Mouse (Mus musculus): ENCODE measurements at regions not wholly inside any gene's neighbourhood (a gene's known extent, or its start where the extent isn't known, plus 50 kb on each side); places are given as distances from the start of the nearest gene placed in this dataset.

DNA sequence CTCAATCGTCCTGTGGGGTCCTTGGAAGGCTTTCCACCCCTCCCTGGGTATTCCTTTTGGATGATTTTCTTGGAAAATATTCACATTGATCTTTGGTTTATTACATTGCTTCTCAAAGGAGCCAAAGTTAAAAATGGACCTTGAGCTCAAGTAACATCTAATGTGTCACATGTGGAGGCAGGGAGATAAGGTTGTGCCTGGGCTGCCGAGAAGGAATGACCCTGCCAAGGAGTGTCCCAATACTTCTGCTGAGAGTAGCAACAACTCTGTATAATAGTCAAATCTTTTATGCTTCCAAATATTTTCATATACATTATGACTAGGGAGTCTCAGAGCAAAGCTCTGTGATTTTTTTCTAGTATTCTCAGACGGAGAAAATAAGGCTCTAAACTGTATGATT is 113.4 kb upstream of the Nt5c1b start:
- H3K9me3 ChIP-seq (ENCODE audit: control insufficient read depth, insufficient read depth, low read depth, low read length), result no peaks in the 10 kb centered on the region
- no peak overlapping the region for H3K4me3 ChIP-seq (ENCODE audit: insufficient read depth in 1 of 2, low read depth in 1 of 2, low read length in 2 of 2, poor library complexity in 1 of 2, severe bottlenecking in 1 of 2)
- H3K36me3 ChIP-seq (ENCODE audit: control insufficient read depth, insufficient read depth, low read length, poor library complexity, severe bottlenecking), result no peaks in the 10 kb centered on the region
- H3K27ac ChIP-seq (ENCODE audit: insufficient read depth, low read depth, low read length, poor library complexity, severe bottlenecking), result no peak overlapping the region
- H3K4me1 ChIP-seq (ENCODE audit: control insufficient read depth in 2 of 2, insufficient read depth in 2 of 2, low read length in 2 of 2, poor library complexity in 1 of 2), result no peaks in the 10 kb centered on the region
- TF ChIP-seq MAFK (IDR thresholded peaks at IDR 0.05; ENCODE audit: insufficient read depth, low read depth, low read length), result no peak
- TF ChIP-seq CHD2 (IDR thresholded peaks at IDR 0.05; ENCODE audit: low read depth, low read length), result no peak
- TF ChIP-seq ZNF384 (IDR thresholded peaks at IDR 0.05; ENCODE audit: low read depth, low read length), result no peak
- no peak for TF ChIP-seq HCFC1 (IDR thresholded peaks at IDR 0.05; ENCODE audit: borderline replicate concordance, insufficient read depth, low read length)
- H3K9ac ChIP-seq (ENCODE audit: insufficient read depth, low read depth, low read length, poor library complexity, severe bottlenecking), result no peak overlapping the region
- DNase-seq (ENCODE audit: low read depth, low spot score), result no peak
- in situ Hi-C loops (cut with MboI; ENCODE audit: low sequenced_read_pairs in 2 of 2, unreplicated experiment in 2 of 2), result no loop called here

DNA sequence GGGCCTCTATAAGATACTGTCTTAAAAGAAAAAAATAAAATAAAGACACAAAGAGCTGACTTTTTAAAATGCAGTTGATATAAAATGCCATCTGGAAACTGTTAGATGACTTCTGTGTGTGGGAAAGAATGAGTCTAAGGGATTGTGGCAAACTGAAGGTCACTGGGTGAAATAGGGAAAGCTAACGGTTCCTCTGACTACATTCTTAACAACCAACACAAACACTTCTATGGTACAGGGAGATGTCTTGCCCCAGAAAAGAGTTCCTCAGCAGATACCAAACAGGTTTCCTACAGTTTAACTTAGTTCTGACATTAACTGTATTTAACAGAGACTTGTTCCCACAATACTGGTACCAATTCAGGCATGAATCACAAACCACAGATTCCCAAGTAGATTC is 103.6 kb upstream of the Nt5c1b start:
- no peaks in the 10 kb centered on the region for H3K9me3 ChIP-seq (ENCODE audit: control insufficient read depth, insufficient read depth, low read depth, low read length)
- no peak overlapping the region for H3K9ac ChIP-seq (ENCODE audit: insufficient read depth, low read depth, low read length, poor library complexity, severe bottlenecking)
- H3K4me3 ChIP-seq (ENCODE audit: insufficient read depth in 1 of 2, low read depth in 1 of 2, low read length in 2 of 2, poor library complexity in 1 of 2, severe bottlenecking in 1 of 2), result no peak overlapping the region
- no peak overlapping the region for H3K27ac ChIP-seq (ENCODE audit: insufficient read depth, low read depth, low read length, poor library complexity, severe bottlenecking)
- H3K4me1 ChIP-seq (ENCODE audit: control insufficient read depth in 2 of 2, insufficient read depth in 2 of 2, low read length in 2 of 2, poor library complexity in 1 of 2), result no peaks in the 10 kb centered on the region
- TF ChIP-seq ZNF384 (IDR thresholded peaks at IDR 0.05; ENCODE audit: low read depth, low read length) (no peak), CHD2 (IDR thresholded peaks at IDR 0.05; ENCODE audit: low read depth, low read length) (no peak), MAFK (IDR thresholded peaks at IDR 0.05; ENCODE audit: insufficient read depth, low read depth, low read length) (no peak), HCFC1 (IDR thresholded peaks at IDR 0.05; ENCODE audit: borderline replicate concordance, insufficient read depth, low read length) (no peak), ZC3H11A (IDR thresholded peaks at IDR 0.05; ENCODE audit: borderline replicate concordance, low read depth, low read length) (no peak)
- no peaks in the 10 kb centered on the region for H3K36me3 ChIP-seq (ENCODE audit: control insufficient read depth, insufficient read depth, low read length, poor library complexity, severe bottlenecking)
- DNase-seq (ENCODE audit: low read depth, low spot score), result no peak
- in situ Hi-C loops (cut with MboI; ENCODE audit: low sequenced_read_pairs in 2 of 2, unreplicated experiment in 2 of 2), result no loop called here

DNA sequence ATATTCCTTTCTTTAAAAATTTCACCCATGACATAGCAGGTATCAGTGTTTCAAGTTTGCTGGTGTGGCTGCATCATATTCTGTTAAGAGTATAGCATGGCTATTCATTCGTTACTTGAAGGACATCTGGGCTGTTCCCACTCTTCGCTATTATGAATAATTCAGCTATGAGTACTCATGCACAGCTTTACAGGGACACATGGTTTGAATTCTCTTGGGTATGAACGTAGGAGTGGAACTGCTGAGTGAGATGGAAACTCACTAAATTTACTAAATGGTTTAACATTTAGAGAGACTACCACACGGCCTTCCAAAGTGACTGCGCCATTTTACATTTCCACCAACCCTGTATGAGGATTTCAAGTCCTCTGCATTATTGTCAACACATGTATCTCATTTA is 97.7 kb upstream of the Nt5c1b start:
- H3K4me1 ChIP-seq (ENCODE audit: control insufficient read depth in 2 of 2, insufficient read depth in 2 of 2, low read length in 2 of 2, poor library complexity in 1 of 2), result no peaks in the 10 kb centered on the region
- no peak overlapping the region for H3K9ac ChIP-seq (ENCODE audit: insufficient read depth, low read depth, low read length, poor library complexity, severe bottlenecking)
- no peak for DNase-seq (ENCODE audit: low read depth, low spot score)
- no peak overlapping the region for H3K27ac ChIP-seq (ENCODE audit: insufficient read depth, low read depth, low read length, poor library complexity, severe bottlenecking)
- TF ChIP-seq CHD2 (IDR thresholded peaks at IDR 0.05; ENCODE audit: low read depth, low read length), result no peak
- TF ChIP-seq ZNF384 (IDR thresholded peaks at IDR 0.05; ENCODE audit: low read depth, low read length), result no peak
- no peak for TF ChIP-seq HCFC1 (IDR thresholded peaks at IDR 0.05; ENCODE audit: borderline replicate concordance, insufficient read depth, low read length)
- no peak for TF ChIP-seq ZC3H11A (IDR thresholded peaks at IDR 0.05; ENCODE audit: borderline replicate concordance, low read depth, low read length)
- no peak for TF ChIP-seq MAFK (IDR thresholded peaks at IDR 0.05; ENCODE audit: insufficient read depth, low read depth, low read length)
- H3K4me3 ChIP-seq (ENCODE audit: insufficient read depth in 1 of 2, low read depth in 1 of 2, low read length in 2 of 2, poor library complexity in 1 of 2, severe bottlenecking in 1 of 2), result no peak overlapping the region
- in situ Hi-C loops (cut with MboI; ENCODE audit: low sequenced_read_pairs in 2 of 2, unreplicated experiment in 2 of 2), result no loop called here
- no peaks in the 10 kb centered on the region for H3K9me3 ChIP-seq (ENCODE audit: control insufficient read depth, insufficient read depth, low read depth, low read length)
- H3K36me3 ChIP-seq (ENCODE audit: control insufficient read depth, insufficient read depth, low read length, poor library complexity, severe bottlenecking), result no peaks in the 10 kb centered on the region

DNA sequence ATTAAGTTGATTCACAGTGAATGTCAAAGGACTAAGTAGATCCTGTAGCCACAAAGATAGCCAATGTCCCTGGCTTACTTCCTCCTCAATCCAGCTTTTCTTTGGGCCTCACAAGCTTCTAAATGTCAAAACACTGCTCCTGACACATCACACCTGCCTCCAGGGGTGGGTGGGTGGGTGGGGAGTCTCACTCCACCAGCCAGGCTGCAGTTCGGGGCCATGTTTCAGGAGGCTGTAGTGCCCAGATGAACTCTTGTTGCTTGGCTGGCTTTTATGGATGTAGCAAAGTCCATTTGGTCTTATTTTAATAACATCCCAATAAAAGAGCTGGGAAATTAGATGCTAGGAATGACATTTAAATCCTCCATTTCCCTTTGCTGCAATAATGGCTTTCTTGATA is 94.5 kb upstream of the Nt5c1b start:
- Histone ChIP-seq H3K4me3 (ENCODE audit: insufficient read depth in 1 of 2, low read depth in 1 of 2, low read length in 2 of 2, poor library complexity in 1 of 2, severe bottlenecking in 1 of 2) (no peak overlapping the region), H3K36me3 (ENCODE audit: control insufficient read depth, insufficient read depth, low read length, poor library complexity, severe bottlenecking) (no peaks in the 10 kb centered on the region), H3K9me3 (ENCODE audit: control insufficient read depth, insufficient read depth, low read depth, low read length) (no peaks in the 10 kb centered on the region), H3K27ac (ENCODE audit: insufficient read depth, low read depth, low read length, poor library complexity, severe bottlenecking) (no peak overlapping the region), H3K4me1 (ENCODE audit: control insufficient read depth in 2 of 2, insufficient read depth in 2 of 2, low read length in 2 of 2, poor library complexity in 1 of 2) (no peaks in the 10 kb centered on the region), H3K9ac (ENCODE audit: insufficient read depth, low read depth, low read length, poor library complexity, severe bottlenecking) (no peak overlapping the region)
- no peak for DNase-seq (ENCODE audit: low read depth, low spot score)
- TF ChIP-seq ZNF384 (IDR thresholded peaks at IDR 0.05; ENCODE audit: low read depth, low read length) (no peak), CHD2 (IDR thresholded peaks at IDR 0.05; ENCODE audit: low read depth, low read length) (no peak), MAFK (IDR thresholded peaks at IDR 0.05; ENCODE audit: insufficient read depth, low read depth, low read length) (no peak), ZC3H11A (IDR thresholded peaks at IDR 0.05; ENCODE audit: borderline replicate concordance, low read depth, low read length) (no peak), HCFC1 (IDR thresholded peaks at IDR 0.05; ENCODE audit: borderline replicate concordance, insufficient read depth, low read length) (no peak)
- in situ Hi-C loops (cut with MboI; ENCODE audit: low sequenced_read_pairs in 2 of 2, unreplicated experiment in 2 of 2), result no loop called here

DNA sequence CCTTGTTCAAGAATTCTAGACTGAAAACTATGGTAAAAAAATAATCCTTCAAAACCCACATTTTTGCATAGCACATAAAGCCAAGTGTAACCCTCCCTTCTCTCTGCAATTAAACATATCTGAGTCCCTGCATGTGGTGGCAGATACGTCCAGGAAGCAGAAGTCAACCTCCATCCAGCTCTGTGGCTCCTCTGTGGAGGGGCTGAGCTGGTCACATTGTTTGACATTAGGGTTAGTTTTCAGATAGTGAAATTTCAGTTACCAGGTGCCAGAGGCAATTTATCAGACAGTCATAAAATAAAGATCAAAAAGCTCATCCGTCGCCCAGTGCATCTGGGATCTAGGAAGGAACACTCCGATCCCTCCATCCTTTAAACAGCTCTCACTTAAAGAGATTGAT is 77.1 kb upstream of the Nt5c1b start:
- Histone ChIP-seq H3K9ac (ENCODE audit: insufficient read depth, low read depth, low read length, poor library complexity, severe bottlenecking) (no peak overlapping the region), H3K4me1 (ENCODE audit: control insufficient read depth in 2 of 2, insufficient read depth in 2 of 2, low read length in 2 of 2, poor library complexity in 1 of 2) (no peaks in the 10 kb centered on the region), H3K4me3 (ENCODE audit: insufficient read depth in 1 of 2, low read depth in 1 of 2, low read length in 2 of 2, poor library complexity in 1 of 2, severe bottlenecking in 1 of 2) (no peak overlapping the region), H3K27ac (ENCODE audit: insufficient read depth, low read depth, low read length, poor library complexity, severe bottlenecking) (no peak overlapping the region), H3K36me3 (ENCODE audit: control insufficient read depth, insufficient read depth, low read length, poor library complexity, severe bottlenecking) (no peaks in the 10 kb centered on the region), H3K9me3 (ENCODE audit: control insufficient read depth, insufficient read depth, low read depth, low read length) (no peaks in the 10 kb centered on the region)
- in situ Hi-C loops (cut with MboI; ENCODE audit: low sequenced_read_pairs in 2 of 2, unreplicated experiment in 2 of 2), result no loop called here
- no peak for TF ChIP-seq HCFC1 (IDR thresholded peaks at IDR 0.05; ENCODE audit: borderline replicate concordance, insufficient read depth, low read length)
- no peak for TF ChIP-seq ZC3H11A (IDR thresholded peaks at IDR 0.05; ENCODE audit: borderline replicate concordance, low read depth, low read length)
- no peak for TF ChIP-seq CHD2 (IDR thresholded peaks at IDR 0.05; ENCODE audit: low read depth, low read length)
- no peak for TF ChIP-seq ZNF384 (IDR thresholded peaks at IDR 0.05; ENCODE audit: low read depth, low read length)
- no peak for TF ChIP-seq MAFK (IDR thresholded peaks at IDR 0.05; ENCODE audit: insufficient read depth, low read depth, low read length)
- DNase-seq (ENCODE audit: low read depth, low spot score), result no peak

Data from ES-E14 (cell line).